Mouse (Mus musculus) liver, adult 10 weeks (tissue): Measurements from ENCODE around the gene Rpl38. TPM values are rescaled to one million over a fixed set of nuclear protein-coding genes. Genes with fewer than 3 reads are reported as not detected.

Experiments used
- polyA plus RNA-seq: library from polyadenylated mRNA; stranded (reverse); fragments of 350-450 nt; fragmentation: Illumina TruSeq; extraction: RNeasy Lipid Tissue Mini Kit (QIAGEN cat#74804); gene quantifications from one replicate; pipeline ENCODE4 v1.2.3, GENCODE M21; 2014; ENCODE audit warnings: low read depth, low replicate concordance

Gene Rpl38
- polyA plus RNA-seq: 109 TPM

GRCm38 (mm10) chr11:114668301-114668710 lies at the start of gene Rpl38:
Rpl38 (plus strand) TSS chr11:114668524.

DNA sequence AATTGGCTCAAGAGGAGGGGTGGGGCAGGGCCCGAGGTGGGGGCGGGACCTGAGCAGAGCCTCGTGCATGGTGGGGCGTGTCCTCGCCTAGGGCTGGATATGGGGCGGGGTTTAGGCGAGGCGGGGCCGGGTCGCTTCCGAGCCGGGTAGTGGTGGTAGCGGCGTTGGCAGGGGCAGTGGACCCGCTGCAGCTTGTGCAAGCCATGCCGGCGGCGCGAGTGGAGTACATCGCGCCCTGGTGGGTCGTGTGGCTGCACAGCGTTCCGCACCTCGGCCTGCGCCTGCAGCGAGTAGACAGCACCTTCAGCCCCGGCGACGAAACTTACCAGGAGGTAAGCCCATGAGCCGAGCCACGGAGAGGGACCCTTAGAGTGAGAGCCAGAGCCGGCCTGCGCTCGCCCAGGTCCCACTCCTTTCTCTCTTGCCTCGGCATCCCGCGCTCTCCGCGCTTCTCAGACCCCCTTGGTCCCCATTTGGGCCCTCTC lies 7.1 kb downstream of the Rpl38 start, which contains the start of gene Ttyh2:
Gene Ttyh2, plus strand, starts transcription at position 91 of the 485 bp plus-strand sequence.

Other genes with a start within 250 kb of the Rpl38 start
- gene Ttyh2, start 6.9 kb downstream of the Rpl38 start, polyA plus RNA-seq: 4.9 TPM
- gene Dnaic2, start 58.9 kb downstream of the Rpl38 start, polyA plus RNA-seq: not detected
- not detected for gene Kif19a, start 96.9 kb downstream of the Rpl38 start, polyA plus RNA-seq
- gene Btbd17, start 127.4 kb downstream of the Rpl38 start, polyA plus RNA-seq: not detected
- not detected for gene Gpr142, start 130.4 kb downstream of the Rpl38 start, polyA plus RNA-seq
- 10.1 TPM for gene Gprc5c, start 182.6 kb downstream of the Rpl38 start, polyA plus RNA-seq
- 1.8 TPM for gene Cd300a, start 221.5 kb downstream of the Rpl38 start, polyA plus RNA-seq